Mouse (Mus musculus) intestine, postnatal 0 days (tissue): Measurements from ENCODE around the gene Ankrd11. TPM values are rescaled to one million over a fixed set of nuclear protein-coding genes. Genes with fewer than 3 reads are reported as not detected.

Experiments
- ATAC-seq: fragments of 200-750 bp; cut with Nextera tagmentation; 2 replicates; pipeline ENCODE4 v1.8.0; 2017; ENCODE audit warnings: mild to moderate bottlenecking, moderate TSS enrichment, moderate library complexity
- H3K27ac ChIP-seq: fragments of 300-500 bp; sonication (generic); 2 replicates; pipeline ENCODE4 v1.5.1; 2014; ENCODE audit warnings: mild to moderate bottlenecking, low read depth, low read length, moderate library complexity
- H3K27me3 ChIP-seq: fragments of 300-500 bp; sonication (generic); replicated peaks from 2 replicates; pipeline ENCODE4 v1.6.1; 2014; ENCODE audit warnings: low read length, mixed read lengths; ENCODE audit not compliant: control insufficient read depth, insufficient read depth
- H3K36me3 ChIP-seq: fragments of 300-500 bp; sonication (generic); 2 replicates; pipeline ENCODE4 v1.6.1; 2014; ENCODE audit warnings: mild to moderate bottlenecking, moderate library complexity; ENCODE audit not compliant: control insufficient read depth, insufficient read depth
- H3K4me1 ChIP-seq: fragments of 300-500 bp; sonication (generic); replicated peaks from 2 replicates; pipeline ENCODE4 v1.6.1; 2014; ENCODE audit warnings: antibody characterized with exemption, low read length, mixed read lengths; ENCODE audit not compliant: control insufficient read depth, insufficient read depth
- H3K4me2 ChIP-seq: fragments of 300-500 bp; sonication (generic); replicated peaks from 2 replicates; pipeline ENCODE4 v1.6.1; 2014; ENCODE audit warnings: low read depth, mild to moderate bottlenecking, moderate library complexity
- H3K4me3 ChIP-seq: fragments of 300-500 bp; sonication (generic); 2 replicates; pipeline ENCODE4 v1.5.1; 2014; ENCODE audit warnings: low read depth, low read length
- H3K9ac ChIP-seq: fragments of 300-500 bp; sonication (generic); 2 replicates; pipeline ENCODE4 v1.6.1; 2014; ENCODE audit warnings: mild to moderate bottlenecking, low read depth, low read length
- H3K9me3 ChIP-seq: fragments of 300-500 bp; sonication (generic); 2 replicates; pipeline ENCODE4 v1.6.1; 2016; ENCODE audit warnings: mixed run types; ENCODE audit not compliant: control insufficient read depth
- CTCF ChIP-seq: sonication (generic); IDR thresholded peaks from 2 replicates; pipeline ENCODE4 v1.5.1; 2016; ENCODE audit warnings: low read depth, mild to moderate bottlenecking, control low read depth, antibody characterized with exemption, moderate library complexity
- WGBS: fragments of 180-500 bp; shearing (Covaris S2); extraction: QIAGEN DNeasy Blood & Tissue Kit; methylation state at CpG from one replicate; pipeline ENCODE4 v1.1.7; 2014; 5-methylcytosine and 5-hydroxymethylcytosine counted together
- polyA plus RNA-seq: library from polyadenylated mRNA; unstranded; fragments of >200 nt; fragmentation: Nextera tagmentation; extraction: Ambion mirVana; gene quantifications from 2 replicates; pipeline ENCODE4 v1.2.1, GENCODE M21; 2015

Ankrd11 gene
- polyA plus RNA-seq, 1 experiment from 2014 or later: 41.2 TPM

GRCm38 (mm10) chr8:122850641-122851240, 191.3 kb downstream of the Ankrd11 start:
- H3K4me3 ChIP-seq: no peak overlapping the region
- H3K4me1 ChIP-seq: no peaks in the 10 kb centered on the region
- H3K36me3 ChIP-seq: no peaks in the 10 kb centered on the region
- no peak for ATAC-seq
- H3K9ac ChIP-seq: no peak overlapping the region
- H3K27me3 ChIP-seq: no peaks in the 10 kb centered on the region
- no peaks in the 10 kb centered on the region for H3K9me3 ChIP-seq
- TF ChIP-seq CTCF: no peak
- no peak overlapping the region for H3K4me2 ChIP-seq
- no peak overlapping the region for H3K27ac ChIP-seq
- 70% methylated on average over 3 of the region's 3 CpGs for WGBS

GRCm38 (mm10) chr8:122849152-122849910, 192.7 kb downstream of the Ankrd11 start:
- Histone ChIP-seq H3K4me2 (no peak overlapping the region), H3K36me3 (no peaks in the 10 kb centered on the region), H3K27ac (no peak overlapping the region), H3K9ac (no peak overlapping the region), H3K9me3 (no peaks in the 10 kb centered on the region), H3K4me3 (no peak overlapping the region), H3K4me1 (no peaks in the 10 kb centered on the region), H3K27me3 (no peaks in the 10 kb centered on the region)
- TF ChIP-seq CTCF: no peak
- 68% methylated on average over 11 of the region's 11 CpGs for WGBS
- ATAC-seq: no peak

GRCm38 (mm10) chr8:122847829-122848561, 194.1 kb downstream of the Ankrd11 start, which contains the start of gene Cdh15:
Cdh15 (plus strand) TSS chr8:122847966.
- no peak for TF ChIP-seq CTCF
- 18% methylated on average over 18 of the region's 18 CpGs for WGBS
- ATAC-seq: 0 out of 2 replicates have a peak, but pooled peaks have one; percentile 53
- no peak within 1 kb of the TSS for H3K27ac ChIP-seq
- H3K9me3 ChIP-seq: no peaks in the 10 kb centered on the region
- H3K27me3 ChIP-seq: no peaks in the 10 kb centered on the region
- no peak within 1 kb of the TSS for H3K4me3 ChIP-seq
- no peak within 1 kb of the TSS for H3K9ac ChIP-seq
- no peaks in the 10 kb centered on the region for H3K4me1 ChIP-seq
- H3K4me2 ChIP-seq: 0 out of 2 replicates have a peak within 1 kb of the TSS, but pooled peaks have one; percentile 9
- no peaks in the 10 kb centered on the region for H3K36me3 ChIP-seq

GRCm38 (mm10) chr8:122845662-122846061, 196.4 kb downstream of the Ankrd11 start:
- no peaks in the 10 kb centered on the region for H3K36me3 ChIP-seq
- no peaks in the 10 kb centered on the region for H3K27me3 ChIP-seq
- H3K4me3 ChIP-seq: no peak overlapping the region
- no peak for ATAC-seq
- H3K27ac ChIP-seq: no peak overlapping the region
- no peak overlapping the region for H3K4me2 ChIP-seq
- no peak for TF ChIP-seq CTCF
- WGBS: 62% methylated on average over 4 of the region's 4 CpGs
- H3K9ac ChIP-seq: no peak overlapping the region
- no peaks in the 10 kb centered on the region for H3K4me1 ChIP-seq
- no peaks in the 10 kb centered on the region for H3K9me3 ChIP-seq

GRCm38 (mm10) chr8:122844161-122844560, 197.9 kb downstream of the Ankrd11 start:
- Histone ChIP-seq H3K9ac (no peak overlapping the region), H3K9me3 (no peaks in the 10 kb centered on the region), H3K27me3 (no peaks in the 10 kb centered on the region), H3K4me2 (no peak overlapping the region), H3K4me1 (no peaks in the 10 kb centered on the region), H3K27ac (no peak overlapping the region), H3K36me3 (no peaks in the 10 kb centered on the region), H3K4me3 (no peak overlapping the region)
- no peak for ATAC-seq
- no peak for TF ChIP-seq CTCF
- 59% methylated on average over 3 of the region's 3 CpGs for WGBS

GRCm38 (mm10) chr8:122836696-122837095, 205.4 kb downstream of the Ankrd11 start:
- Histone ChIP-seq H3K9ac (no peak overlapping the region), H3K9me3 (no peaks in the 10 kb centered on the region), H3K27me3 (no peaks in the 10 kb centered on the region), H3K27ac (no peak overlapping the region), H3K4me1 (no peaks in the 10 kb centered on the region), H3K36me3 (no peaks in the 10 kb centered on the region), H3K4me2 (no peak overlapping the region), H3K4me3 (no peak overlapping the region)
- no peak for TF ChIP-seq CTCF
- WGBS: 64% methylated on average over 13 of the region's 13 CpGs
- no peak for ATAC-seq
